Mouse (Mus musculus) megakaryocyte, embryonic 14.5 days (primary cell): ENCODE data around the gene Tnnc2.

Experiments used
- FLI1 ChIP-seq: IDR thresholded peaks from 2 replicates; pipeline ENCODE4 v1.6.1; 2012; ENCODE audit warnings: low read length, inconsistent platforms, mixed read lengths
- GATA1 ChIP-seq: IDR thresholded peaks from 3 replicates; pipeline ENCODE4 v1.6.1; 2012; ENCODE audit warnings: mixed read lengths, low read length, inconsistent platforms, borderline replicate concordance

- TF ChIP-seq GATA1 (no peak), FLI1 (no peak)
These were observed 4.3 kb upstream of the Tnnc2 start for GRCm38 (mm10) chr2:164783926-164784581.
